Mouse (Mus musculus) kidney, postnatal 4 days (tissue): ENCODE data around the gene Lmcd1.

Source experiments
- DNase-seq, 2 experiments: peaks; one replicate each; pipeline ENCODE4 v3.0.0; 2021; ENCODE audit warnings: mixed read lengths in 2 of 2

Lmcd1 gene

DNA sequence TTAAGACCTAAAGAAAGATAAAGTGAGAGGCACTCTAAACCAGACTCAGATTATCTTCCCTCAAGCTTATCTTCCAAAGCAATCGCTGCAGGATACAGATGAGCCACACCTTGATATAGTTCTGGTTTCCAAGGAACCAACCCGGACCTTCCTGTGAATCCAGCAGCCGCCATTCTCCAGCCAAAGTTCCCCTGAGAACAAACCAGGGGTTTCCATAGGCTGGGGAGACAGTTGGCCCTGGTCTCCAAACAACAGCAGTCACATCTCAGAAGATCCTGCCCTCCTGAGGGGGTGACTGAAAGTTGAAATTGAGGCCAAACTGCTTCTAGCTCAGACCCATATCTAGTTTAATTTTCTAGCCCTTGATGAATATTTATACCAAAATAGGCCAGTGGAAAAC is 14.7 kb downstream of the Lmcd1 start:
- peak; percentile 26 to 41 for DNase-seq

DNA sequence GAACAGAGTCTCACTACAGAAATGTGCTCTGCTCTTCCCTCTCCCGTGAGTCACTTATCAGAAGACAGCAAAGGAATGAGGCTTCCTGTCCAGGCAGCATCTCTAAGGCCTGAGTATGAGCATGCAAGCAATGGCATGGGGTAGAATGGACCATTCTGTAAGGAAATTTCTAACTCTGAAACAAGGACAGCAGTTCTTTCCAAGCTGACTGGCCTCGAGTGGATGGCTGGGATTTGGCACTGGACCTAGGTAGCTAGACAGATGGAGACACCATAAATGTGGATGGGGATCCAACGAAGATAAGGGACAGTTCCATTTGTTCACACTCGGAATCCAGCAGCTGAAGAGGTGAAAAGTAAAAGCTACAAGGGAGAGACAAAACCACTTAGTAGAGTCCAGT is 17.6 kb downstream of the Lmcd1 start:
- DNase-seq = no peak

DNA sequence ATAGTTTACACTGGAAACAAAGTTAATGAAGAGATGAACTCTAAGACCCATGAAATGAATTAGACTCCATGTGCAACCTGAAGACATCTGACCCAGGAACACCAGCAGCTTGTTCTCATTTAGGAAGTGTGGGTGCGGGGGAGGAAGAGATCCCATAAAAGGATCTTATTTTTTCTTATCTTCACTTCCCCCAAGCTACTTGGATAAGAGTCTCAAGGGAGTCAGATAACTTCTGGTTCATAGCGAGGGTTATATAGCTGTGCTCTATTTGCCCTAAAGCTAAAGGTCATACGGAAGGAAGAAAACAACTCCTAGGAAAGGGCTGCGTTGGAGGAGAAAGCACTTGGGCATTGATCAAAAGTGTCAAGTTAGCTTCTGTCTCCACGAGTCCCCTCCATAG is 19.8 kb downstream of the Lmcd1 start:
- DNase-seq = peak; percentile 37 to 50

DNA sequence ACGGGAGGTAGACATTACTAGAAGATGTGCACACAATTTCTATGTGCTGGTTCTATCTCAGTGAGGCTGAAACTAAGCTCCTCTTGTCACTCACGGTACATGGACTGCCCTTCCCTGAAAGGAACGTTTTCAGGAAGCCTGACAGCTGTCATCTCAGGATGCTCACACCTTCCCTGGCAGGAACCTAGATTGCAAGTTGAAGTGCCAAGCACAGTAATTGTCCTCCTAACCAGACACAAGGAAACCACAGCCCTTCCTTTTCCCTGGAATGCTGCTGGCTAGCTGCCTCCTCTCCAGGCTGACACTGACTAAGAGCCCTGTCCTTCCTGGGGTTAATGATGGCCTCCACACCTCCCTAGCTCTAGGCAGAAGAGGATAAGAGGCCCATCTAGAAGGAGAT is 21.7 kb downstream of the Lmcd1 start:
- peak in 1 of 2 experiments; percentile 50 for DNase-seq

DNA sequence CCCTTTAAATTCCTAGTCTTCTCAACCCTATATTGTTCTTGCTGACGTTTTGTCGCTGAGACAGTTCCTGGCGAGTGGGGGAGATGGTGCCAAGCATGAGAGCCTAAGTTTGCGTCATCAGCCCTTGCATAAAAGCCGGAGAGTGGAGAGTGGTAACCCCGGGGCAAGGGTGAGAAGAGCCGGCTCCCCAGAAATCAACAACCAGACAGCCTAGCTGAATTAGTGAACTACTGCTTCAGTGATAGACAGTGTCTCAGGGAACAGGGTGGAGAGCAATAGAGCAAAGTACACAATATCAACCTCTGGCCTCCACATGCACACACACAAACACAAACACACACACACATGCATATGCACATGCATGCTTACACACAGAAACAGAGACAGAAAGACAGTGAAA is 26.6 kb downstream of the Lmcd1 start:
- no peak for DNase-seq

DNA sequence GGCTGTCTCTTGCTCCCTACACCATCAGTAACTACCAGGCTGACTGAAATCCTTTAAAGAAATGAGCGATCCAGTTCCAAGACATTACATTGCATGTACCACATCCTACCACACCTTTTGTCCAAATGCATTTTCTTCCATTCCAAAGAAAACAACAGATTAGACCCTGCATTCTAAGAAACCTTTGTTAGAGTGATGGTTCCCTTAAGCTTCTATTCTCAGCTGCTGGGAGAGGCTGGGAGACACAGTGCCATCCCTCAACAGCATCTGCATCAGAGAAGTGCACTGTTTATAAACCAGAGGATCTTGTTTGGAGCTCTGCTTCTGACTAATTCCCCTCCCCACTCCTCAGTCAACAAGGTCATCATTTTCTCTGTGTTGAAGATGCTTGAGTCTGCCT is 27.1 kb downstream of the Lmcd1 start:
- no peak for DNase-seq

DNA sequence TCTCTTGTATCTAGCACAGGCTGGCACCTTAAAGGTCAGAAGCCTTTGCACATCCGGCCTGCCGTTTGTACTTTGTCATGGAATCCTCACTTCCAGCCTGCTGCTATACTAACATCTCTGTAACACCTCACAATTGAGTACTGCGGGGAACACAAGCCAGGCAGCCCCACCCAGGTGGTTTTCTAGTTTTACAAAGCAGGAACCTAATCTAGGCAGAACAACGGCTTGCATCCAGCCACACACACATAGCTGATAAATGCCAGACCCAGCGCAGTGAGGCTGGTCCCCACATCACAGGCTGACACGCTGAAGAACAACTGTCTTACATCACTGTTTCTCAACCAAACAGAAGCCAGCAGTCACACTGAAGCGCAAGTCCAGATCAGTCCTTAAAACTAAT is 28.7 kb downstream of the Lmcd1 start:
- peak in 1 of 2 experiments; percentile 19 for DNase-seq

DNA sequence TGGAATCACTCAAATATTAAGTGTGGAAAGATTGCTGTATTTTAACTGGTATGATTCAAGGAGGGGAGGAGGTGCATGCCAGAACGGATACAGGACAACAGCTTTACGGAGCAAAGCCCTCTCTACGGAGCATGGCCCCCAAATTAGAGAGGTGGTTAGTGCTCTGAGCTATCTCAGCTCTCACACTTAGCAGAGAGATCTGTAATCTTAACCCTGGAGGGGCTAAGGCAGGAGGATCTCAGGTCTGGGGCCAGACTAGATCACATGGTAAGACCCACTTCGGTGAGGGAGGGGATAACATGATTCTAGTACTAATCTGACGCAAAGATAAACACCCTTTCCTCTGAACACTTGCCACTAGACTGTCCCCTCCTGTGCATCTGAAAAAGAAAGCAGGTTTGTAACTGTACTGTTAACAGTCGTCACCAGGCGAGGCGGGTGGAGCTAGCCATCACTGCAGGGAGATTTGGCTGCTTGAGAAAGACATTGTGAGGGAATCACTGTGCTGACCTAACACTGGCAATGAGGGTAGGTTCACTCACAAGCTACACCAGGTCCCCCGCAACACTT is 29.3 kb downstream of the Lmcd1 start:
- DNase-seq = no peak

DNA sequence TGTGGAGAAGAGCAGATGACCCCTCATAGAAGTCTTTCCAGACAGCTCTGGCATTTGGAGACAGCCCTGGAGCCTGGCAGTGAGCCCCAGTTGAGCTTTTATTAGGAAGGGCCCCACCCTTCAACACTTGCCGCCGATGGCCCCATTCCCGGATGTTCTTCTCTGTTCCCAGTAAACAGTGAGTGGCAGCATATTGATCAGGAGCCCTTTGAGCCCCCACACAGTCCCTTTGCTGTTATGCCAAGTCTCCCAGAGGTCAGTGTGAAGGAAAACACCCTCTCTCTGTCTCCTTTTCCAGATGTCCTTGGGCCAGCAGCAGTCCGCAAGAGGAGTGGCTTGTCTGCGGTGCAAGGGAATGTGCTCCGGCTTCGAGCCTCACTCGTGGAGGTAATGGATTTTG is 31.2 kb downstream of the Lmcd1 start:
- peak; percentile 40 to 60 for DNase-seq

DNA sequence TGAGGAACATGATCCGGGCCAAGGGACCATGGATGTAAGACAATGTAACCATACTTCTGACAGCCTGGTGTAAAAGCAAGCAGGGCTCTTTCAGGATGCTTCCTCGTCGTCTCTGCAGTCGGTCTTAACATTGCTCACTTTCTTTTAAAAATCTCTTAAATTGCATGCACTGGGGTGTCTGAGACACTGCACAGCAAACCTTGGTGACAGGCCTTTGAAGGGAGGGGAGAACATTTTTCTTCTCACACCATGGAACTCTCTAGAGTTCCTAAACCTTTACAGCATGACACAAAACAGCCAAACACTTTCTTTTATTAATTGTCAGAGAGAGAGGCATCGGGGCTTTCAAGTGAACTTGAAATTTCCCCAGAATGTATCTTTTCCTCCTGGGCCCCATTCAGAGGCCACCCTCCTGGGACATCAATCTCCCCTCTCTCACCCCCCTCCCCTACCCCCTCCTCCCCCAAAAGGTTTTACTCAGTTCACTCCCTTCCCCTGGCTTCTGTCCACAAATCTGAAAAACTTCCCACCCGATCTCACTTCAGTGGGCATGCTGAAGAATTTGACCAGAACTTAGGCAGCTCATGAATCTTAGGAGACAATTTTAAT is 35.9 kb downstream of the Lmcd1 start:
- DNase-seq = no peak

DNA sequence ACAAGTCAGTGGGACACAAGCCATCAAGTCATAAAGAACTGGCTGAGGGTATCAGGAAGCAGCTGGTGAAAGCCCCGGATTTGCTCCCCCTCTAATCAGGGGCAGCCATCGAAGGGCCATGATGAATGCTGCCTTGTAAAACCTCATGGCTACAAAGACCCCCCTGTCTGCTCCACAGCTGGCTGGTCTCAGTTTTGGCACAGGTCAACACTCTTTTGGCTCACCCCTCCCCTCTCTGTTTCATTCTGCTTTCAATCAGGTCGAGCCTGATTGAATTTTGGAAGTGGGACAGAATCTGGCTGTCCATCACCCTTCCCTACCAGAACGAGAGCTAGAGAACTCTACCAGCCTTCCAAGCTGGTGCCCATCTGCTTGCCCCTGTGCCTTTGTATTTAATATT is 37.8 kb downstream of the Lmcd1 start:
- DNase-seq = peak; percentile 47 to 52

DNA sequence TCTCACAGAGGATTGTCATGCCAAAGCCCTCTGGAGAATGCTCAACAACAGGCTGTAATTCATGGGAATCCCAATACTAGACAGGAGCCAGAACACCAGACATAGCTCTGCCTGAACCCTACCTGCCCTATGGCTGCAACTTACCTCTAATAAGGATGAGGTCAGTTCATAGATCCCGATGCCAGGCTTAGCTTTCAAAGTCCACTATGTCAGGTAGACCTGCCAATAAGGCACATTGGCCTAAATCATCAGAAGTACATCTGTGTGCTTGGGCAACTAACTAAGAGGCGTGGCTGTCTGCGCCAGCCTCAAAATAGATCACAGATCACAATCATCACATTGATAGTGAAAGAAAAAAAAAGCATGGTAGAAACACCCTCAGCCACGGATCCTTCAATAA is 45.9 kb downstream of the Lmcd1 start:
- DNase-seq = no peak

DNA sequence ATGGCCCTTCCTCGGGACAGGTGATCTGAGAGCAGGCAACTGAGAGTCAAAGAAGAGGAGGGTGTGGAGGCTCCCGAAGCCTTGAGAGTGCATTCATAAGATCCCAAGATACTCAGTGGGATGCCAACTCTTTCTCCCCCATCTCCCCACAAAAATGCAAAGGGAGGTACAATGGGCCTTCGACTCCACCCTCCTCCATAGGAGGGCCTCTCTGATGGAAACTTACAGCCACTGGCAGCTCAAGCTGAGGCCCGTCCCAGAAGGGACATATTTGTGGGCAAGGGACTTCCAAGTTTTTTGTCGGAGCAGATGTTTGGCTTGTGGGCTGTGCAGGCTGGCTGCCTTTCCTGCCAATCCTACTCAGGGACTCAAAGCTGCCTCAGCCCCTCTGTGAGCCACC is 47.1 kb downstream of the Lmcd1 start:
- DNase-seq = no peak

DNA sequence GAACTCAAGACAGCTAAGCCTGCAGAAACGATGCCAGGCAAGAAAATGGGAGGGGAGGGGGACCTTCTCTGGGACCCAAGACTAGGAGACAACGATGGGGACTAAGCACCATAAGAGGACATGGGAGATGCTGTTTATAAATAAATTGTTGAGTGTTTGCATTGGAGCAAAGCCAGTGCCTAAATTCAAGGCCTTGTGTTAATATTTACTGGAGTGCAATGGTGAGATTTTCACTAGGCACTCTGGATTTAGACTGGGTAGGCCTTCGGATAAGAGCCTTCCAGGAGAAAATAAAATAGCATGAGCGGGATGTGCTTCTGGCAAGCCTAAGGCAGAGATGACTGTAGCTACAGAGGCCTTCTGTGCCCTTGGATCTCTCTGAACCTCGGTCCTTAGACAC is 49.4 kb downstream of the Lmcd1 start:
- DNase-seq = no peak

DNA sequence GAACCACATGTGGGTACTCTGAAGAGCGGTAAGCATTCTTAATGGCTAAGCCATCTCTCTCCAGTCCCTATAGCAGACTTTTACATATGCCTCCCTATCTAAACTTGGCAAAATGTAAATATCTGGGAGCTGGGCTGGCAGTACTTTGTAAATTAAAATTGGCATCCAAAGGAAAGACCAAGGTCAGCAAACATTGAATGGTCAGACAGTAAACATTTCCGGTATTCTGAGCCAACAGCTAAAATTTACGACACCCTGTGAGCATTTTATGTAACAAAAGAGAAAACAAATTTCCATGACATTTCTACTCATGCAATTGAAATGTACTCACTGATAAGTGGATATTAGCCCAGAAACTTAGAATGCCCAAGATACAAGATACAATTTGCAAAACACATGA is 51.7 kb downstream of the Lmcd1 start:
- DNase-seq = no peak

DNA sequence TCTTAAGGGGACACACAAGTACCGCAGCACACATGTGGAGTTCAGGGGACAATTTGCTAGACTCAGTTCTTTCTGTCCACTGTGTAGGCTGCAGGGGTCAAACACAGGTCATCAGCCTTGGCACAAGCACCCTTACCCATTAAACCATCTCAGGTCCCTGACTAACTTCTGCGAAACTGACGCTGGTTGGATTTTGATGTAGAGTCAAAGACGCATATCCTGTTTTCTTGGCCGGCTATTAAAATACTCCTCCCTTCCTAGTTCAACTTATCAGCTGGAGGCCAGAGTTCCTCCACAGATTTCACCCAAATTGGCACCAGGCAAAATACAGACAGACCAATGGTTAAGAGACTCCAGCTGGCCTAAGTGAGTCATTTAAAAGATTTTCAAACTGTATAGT is 54.2 kb downstream of the Lmcd1 start:
- DNase-seq = peak; percentile 48 to 56

DNA sequence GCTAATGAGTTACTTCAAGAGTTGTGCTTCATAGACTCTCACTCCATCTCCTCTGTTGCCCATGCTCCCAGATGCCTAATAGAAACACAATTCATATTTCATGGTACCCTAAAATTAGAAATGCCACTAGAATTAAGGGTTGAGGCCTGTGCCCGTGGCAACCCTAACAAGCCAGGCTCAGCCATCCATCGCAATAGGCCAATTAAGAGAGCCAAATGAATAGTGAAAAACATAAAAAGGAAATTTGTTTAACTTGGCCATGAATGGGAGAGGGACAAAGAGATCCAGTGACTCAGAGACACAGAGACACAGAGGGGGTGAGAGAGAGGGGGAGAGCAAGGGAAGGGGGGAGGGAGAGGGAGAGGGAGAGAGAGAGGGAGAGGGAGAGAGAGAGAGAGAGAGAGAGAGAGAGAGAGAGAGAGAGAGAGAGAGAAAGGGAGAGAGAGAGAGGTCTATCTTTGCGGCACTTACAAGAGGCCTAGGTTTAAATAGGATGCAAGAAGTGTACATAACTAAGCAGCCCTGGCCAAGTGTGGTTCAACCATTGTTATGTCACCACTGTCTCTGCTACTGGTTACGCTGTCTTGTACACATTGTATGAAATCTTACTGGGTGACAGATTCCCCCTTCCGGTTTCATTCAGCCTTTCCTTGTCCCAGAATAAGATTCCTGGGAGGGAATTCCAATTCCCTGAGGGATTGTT is 57.1 kb downstream of the Lmcd1 start:
- DNase-seq = no peak

DNA sequence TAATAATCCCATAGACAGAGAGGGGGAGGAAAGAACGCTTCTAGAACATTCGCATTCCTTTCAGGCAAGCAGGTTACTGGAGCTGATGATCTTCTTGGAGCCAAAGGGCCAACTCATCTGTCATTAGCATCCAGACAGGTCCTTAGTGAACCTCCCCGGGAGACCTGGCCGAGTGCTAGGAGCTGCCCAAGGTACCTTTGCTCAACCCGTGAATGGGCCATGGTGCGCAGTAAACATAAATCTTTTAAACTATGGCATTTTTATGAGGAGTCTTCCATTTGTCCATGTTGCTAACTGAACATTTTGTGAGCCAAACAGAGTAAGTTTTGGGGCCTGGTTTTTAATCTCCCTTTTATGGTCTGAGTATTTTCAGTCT is 57.7 kb downstream of the Lmcd1 start:
- no peak for DNase-seq

DNA sequence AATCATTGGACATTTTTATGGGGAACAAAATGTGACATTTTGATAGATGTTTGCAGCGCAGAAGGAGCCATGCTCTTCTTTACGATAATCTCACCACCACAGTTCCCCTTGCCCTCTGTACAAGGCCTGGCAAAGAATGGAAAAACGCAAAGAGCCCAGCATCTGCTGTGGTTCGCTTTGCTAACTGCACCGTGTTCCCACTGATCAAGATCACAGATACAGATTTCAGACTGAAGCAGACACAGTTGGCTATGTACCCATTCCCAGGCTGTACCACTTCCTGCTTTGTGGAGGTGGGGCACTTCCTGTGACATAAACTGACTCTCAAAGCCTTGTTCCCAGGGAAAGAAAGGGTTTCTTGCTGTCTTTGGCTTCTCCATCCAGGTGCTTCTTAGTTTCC is 60.4 kb downstream of the Lmcd1 start:
- DNase-seq = no peak

DNA sequence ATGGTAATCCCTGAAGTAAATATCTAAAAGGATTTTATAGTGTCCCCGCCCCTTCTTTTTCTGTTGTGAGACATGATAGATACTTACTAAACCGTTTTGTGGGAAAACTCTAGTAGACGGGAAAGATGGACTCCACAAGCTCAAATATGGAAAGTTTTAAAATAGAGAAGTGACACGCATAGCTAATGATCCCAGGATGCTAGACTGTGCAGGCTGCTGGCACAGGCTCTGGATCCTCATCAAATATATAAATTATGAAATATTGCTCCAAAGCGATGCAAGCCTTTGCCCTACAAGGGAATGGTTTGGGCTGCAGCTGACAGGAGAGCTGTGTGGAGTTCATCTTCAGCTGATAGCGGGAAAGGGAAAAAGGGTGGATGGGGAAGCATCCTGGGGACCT is 64.1 kb downstream of the Lmcd1 start:
- DNase-seq = no peak

DNA sequence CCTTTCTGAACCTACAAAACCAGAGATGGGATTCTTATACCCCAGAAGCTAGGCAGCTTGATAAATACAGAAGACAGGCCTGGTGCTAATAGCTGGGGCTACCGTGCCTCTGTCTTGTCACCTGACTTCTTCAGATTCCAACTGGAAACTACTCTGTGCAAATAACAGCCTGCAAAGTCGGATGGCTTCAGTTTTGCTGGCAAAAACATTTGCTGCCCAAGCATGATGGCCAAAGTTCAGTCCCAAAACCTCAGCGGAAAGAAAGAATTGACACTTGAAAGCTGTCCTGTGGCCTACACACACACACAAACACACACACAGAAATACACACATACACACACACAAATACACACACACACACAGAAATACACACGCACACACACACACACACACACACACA is 65.5 kb downstream of the Lmcd1 start:
- DNase-seq = no peak

DNA sequence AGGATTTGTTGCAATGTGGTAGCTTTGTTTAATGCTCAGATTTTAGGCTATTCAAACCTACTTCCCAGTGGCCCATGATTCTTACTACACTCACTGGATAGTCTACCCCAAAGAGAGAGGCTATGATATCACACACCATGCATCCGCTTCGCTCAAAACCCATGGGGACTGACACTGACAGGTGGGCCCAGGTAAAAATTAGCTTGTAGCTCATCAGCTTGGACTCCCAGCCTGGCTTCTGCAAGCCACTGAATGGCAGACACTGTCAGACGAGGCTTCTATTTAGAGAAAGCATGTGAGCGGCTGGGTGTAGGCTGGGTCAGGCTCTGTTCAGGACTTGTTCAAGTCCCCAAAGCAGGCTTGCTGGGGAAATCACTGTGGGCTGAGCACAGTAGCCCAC is 76.9 kb downstream of the Lmcd1 start:
- DNase-seq = no peak

DNA sequence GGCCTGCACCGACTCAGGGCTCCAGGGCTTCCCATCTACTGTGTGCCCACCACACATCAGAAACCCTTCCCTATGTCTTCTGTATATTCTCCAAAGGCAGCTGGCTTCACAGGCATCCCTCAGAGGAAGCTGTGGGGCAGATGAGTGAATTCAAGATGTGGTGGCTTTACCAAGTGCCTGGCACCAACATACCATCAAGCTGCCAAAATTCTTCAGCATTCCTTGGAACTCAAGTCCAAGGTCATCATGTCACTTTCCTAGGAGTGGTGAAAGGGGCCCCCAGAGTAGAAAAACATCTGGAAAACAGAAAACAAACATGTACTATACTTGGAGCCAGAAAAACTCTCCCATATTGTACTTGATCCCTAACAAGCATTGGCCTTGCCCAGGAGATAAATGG is 85.8 kb downstream of the Lmcd1 start:
- DNase-seq = no peak

DNA sequence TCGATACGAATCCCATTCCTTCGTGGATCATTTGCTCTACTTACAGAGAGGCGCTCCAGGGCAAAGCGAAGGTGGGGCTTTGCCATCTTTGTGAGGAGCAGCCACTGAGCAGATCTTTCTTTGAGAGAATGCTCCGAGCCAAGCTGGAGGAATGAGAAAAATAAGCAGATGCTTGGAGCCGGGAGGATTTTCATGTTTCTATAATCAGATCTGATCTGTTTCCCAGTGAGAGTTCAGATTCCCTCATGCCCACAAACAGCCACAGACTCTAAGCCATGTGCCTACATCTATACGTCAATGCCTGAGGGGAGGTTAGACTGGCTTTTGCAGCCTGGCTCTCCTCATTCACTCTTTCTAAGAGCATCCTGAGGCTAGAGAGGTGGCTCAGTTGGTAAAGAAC is 87.1 kb downstream of the Lmcd1 start:
- no peak for DNase-seq
